Comparison of ENCODE assay signal across 11 mouse cellular contexts in genomic region chr13:108151782-108152181, GRCm38 (mm10). TPM values are rescaled to one million over a fixed set of nuclear protein-coding genes. Genes with fewer than 3 reads are reported as not detected.
A peak's percentile ranks its signal among the peaks of the same experiment; 100 is the strongest.
DNase-seq lines count a peak whose midpoint lies in the region; ATAC-seq and TF ChIP-seq lines count a peak whose summit lies in the region.
"Had no signal": no experiment of that assay in that cellular context is flagged by ENCODE, and none has a peak within 500 bp of the region (broad histone marks: within the 10 kb centered on the region; RNA-seq: fewer than 3 reads in every experiment).

No protein-coding gene starts in this region.

- no peak overlapping the region for H3K4me3 ChIP-seq in left cerebral cortex, adult 2 months
- no peak overlapping the region for H3K4me3 ChIP-seq in E14TG2a.4 (replicated peaks; ENCODE audit: low read length)
- H3K4me3 ChIP-seq: erythroblast, embryonic 14.5 days; midbrain, embryonic 12.5 days had no signal

- peak; percentile 76 for TF ChIP-seq CTCF in left cerebral cortex, adult 2 months (IDR thresholded peaks at IDR 0.05)
- TF ChIP-seq CTCF in E14TG2a.4 (conservative IDR thresholded peaks at IDR 0.05; ENCODE audit: low read length), result peak; percentile 99

- no peaks in the 10 kb centered on the region for H3K9me3 ChIP-seq in E14TG2a.4 (ENCODE audit: low read length)
- H3K9me3 ChIP-seq: midbrain, embryonic 12.5 days had no signal

- intact Hi-C loops in left cerebral cortex, adult 2 months (cut with DNase I), result loop anchor here (2.0 to 10.0 kb wide), 7 partner anchors 21 to 1039 kb away; partner anchors contain the start of gene Smim15
- intact Hi-C loops in left cerebral cortex, postnatal 25 days (cut with DNase I), result loop anchor here (1.0 to 10.0 kb wide), 6 partner anchors 107 to 969 kb away; partner anchors contain the start of gene Smim15

- no peak overlapping the region for H3K27ac ChIP-seq in left cerebral cortex, adult 2 months
- H3K27ac ChIP-seq: midbrain, embryonic 12.5 days had no signal

- no peaks in the 10 kb centered on the region for H3K27me3 ChIP-seq in E14TG2a.4 (ENCODE audit: insufficient read depth, low read length)
- H3K27me3 ChIP-seq: midbrain, embryonic 12.5 days had no signal

- ATAC-seq in cerebellum, adult (ENCODE audit: insufficient number of reproducible peaks, low FRiP score, low TSS enrichment), result no peak

- H3K4me1 ChIP-seq in E14TG2a.4 (replicated peaks; ENCODE audit: low read depth, low read length), result peaks cover 7% of the 10 kb centered on the region; the same call in 1 of the 2 replicates
- H3K4me1 ChIP-seq: midbrain, embryonic 12.5 days had no signal

- peaks cover 5% of the 10 kb centered on the region; the same call in 1 of the 2 replicates for H3K36me3 ChIP-seq in E14TG2a.4 (ENCODE audit: insufficient read depth, low read length)
- H3K36me3 ChIP-seq: midbrain, embryonic 12.5 days had no signal

- no peak for DNase-seq in left cerebral cortex, adult 2 months (ENCODE audit: extremely low spot score in 1 of 2, low spot score in 2 of 2)
- no peak for DNase-seq in left cerebral cortex, postnatal 25 days (ENCODE audit: low spot score in 2 of 2)
- peak; percentile 37 for DNase-seq in R1 (ENCODE audit: low read depth, low spot score)
- DNase-seq in lung, postnatal 14 days, result peak; percentile 18
- no peak for DNase-seq in ovary, postnatal 10 days (ENCODE audit: low spot score)
- DNase-seq in adrenal gland, postnatal 25 days, result no peak
- DNase-seq: kidney, postnatal 14 days had no signal

RNA-seq across cellular contexts. Expression of gene Ndufaf2, which starts 6.6 kb away (rescaled TPM):
- total RNA-seq in left cerebral cortex, adult 2 months (2021), result 10 to 100 TPM; 21.1 to 27.2 TPM
- 10 to 100 TPM; 21.8 to 22.2 TPM for total RNA-seq in left cerebral cortex, postnatal 25 days (2021)
- 31.7 and 46.4 TPM in 2 replicates for total RNA-seq in adrenal gland, postnatal 25 days (2021)

RNA-seq across cellular contexts. Expression of gene Ercc8, which starts 6.7 kb away (rescaled TPM):
- total RNA-seq in left cerebral cortex, adult 2 months (2021), result 10 to 100 TPM; 17.5 to 19.9 TPM
- total RNA-seq in left cerebral cortex, postnatal 25 days (2021), result 10 to 100 TPM; 17.1 to 23.2 TPM
- 9.1 and 13.2 TPM in 2 replicates for total RNA-seq in adrenal gland, postnatal 25 days (2021)

Comparison
In these comparisons a context has a peak if more than half of its experiments do, and no peak if none do; other contexts are left out.
1. DNase-seq: peak in R1 (single experiment) and lung, postnatal 14 days (single experiment); none in left cerebral cortex, adult 2 months (0 of 2), left cerebral cortex, postnatal 25 days (0 of 2), ovary, postnatal 10 days (single experiment) and adrenal gland, postnatal 25 days (single experiment).